Mouse (Mus musculus): ENCODE results near the gene 9530003J23Rik.

DNA sequence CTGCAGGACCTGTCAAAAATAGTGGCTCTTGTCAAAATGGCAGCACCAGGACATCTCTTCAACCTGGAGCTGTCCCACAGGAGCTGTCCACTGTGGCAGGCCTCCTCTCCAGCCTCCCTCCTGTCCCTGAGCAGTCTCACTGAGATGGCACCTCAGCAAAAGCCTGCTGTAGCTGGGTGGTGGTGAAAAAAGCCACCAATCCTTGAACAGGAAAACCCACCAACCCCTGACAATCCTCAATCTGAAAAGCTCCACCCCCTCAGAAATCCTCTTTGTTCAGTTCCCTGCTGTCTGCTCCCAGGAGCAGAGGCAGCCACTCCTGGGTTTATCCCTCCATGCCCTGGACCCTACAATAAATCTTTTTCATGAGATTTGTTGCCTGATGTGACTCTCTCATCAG, 21.4 kb upstream of the 9530003J23Rik start:
- TF ChIP-seq CHD2 (IDR thresholded peaks at IDR 0.05; ENCODE audit: low read length), result no peak
- TF ChIP-seq E2F4 (IDR thresholded peaks at IDR 0.05; ENCODE audit: insufficient replicate concordance, low read depth, low read length), result no peak
- no peak for TF ChIP-seq CTCF (conservative IDR thresholded peaks at IDR 0.05 in 1 of 2, IDR thresholded peaks at IDR 0.05 in 1 of 2; ENCODE audit: low read depth in 2 of 2, low read length in 2 of 2)
- TF ChIP-seq ZNF384 (IDR thresholded peaks at IDR 0.05; ENCODE audit: low read depth, low read length), result no peak
- TF ChIP-seq MEF2A (IDR thresholded peaks at IDR 0.05; ENCODE audit: borderline replicate concordance, low read depth, low read length), result no peak
- TF ChIP-seq TCF12 (IDR thresholded peaks at IDR 0.05; ENCODE audit: low read depth, low read length), result no peak
- no peak for TF ChIP-seq ZC3H11A (IDR thresholded peaks at IDR 0.05; ENCODE audit: low read depth, low read length)
- no peak for TF ChIP-seq KAT2A (IDR thresholded peaks at IDR 0.05; ENCODE audit: insufficient replicate concordance, low read length)
- TF ChIP-seq POLR2A (IDR thresholded peaks at IDR 0.05; ENCODE audit: low read depth, low read length), result no peak
- TF ChIP-seq MXI1 (IDR thresholded peaks at IDR 0.05; ENCODE audit: low read depth, low read length), result no peak
- no peak for TF ChIP-seq SIN3A (IDR thresholded peaks at IDR 0.05; ENCODE audit: low read length)
- TF ChIP-seq EP300 (IDR thresholded peaks at IDR 0.05; ENCODE audit: low read length), result no peak
